Mouse (Mus musculus): ENCODE data around the gene Npas2.

DNA sequence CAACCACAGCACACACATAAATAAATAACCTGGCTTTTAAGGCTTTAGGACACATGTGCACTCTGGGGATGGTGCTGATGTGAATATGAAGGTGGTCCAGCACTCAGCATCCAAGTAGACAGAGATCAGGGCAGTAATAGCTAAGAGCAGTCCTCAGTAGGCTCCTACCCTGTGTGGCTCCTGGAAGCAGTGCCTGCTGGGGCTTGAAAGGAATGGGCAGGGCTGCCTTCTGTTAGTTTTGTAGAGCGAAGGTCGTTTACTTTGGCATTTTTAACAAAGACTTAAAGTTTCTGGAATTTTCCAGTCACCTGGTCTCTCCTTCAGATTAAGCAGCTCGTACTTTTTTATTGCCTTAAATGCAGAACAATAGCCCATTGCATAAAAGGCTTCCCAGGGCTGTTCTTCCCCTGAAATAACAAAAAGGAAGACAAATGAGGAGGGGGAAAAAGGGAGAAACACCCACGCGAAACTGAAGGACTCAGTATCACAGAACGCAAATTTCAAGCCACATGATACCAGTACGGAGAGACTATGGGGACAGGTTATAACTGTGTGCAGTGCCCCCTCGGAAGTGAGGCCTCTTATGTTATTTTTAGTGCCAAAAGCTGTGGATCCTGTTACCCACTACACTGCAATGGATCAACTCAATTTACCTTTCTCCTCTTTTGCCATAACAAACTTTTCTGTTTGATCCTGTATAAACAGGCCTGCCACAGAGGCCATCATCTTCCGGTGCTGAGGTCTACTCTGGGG is 44.1 kb downstream of the Npas2 start:
- TF ChIP-seq CTCF (IDR thresholded peaks at IDR 0.05; ENCODE audit: low read depth, low read length) (no peak), GATA2 (IDR thresholded peaks at IDR 0.05; ENCODE audit: borderline replicate concordance, low read depth, low read length) (no peak), TAL1 (conservative IDR thresholded peaks at IDR 0.05; ENCODE audit: low read depth, low read length) (no peak), GATA1 (IDR thresholded peaks at IDR 0.05; ENCODE audit: borderline replicate concordance, low read length) (no peak)

Measured in G1E (cell line).